Mouse (Mus musculus): Measurements from ENCODE around the gene Ly6g5c. TPM values are rescaled to one million over a fixed set of nuclear protein-coding genes. Genes with fewer than 3 reads are reported as not detected.

The Ly6g5c gene
- polyA plus RNA-seq (2014; fragmentation: Illumina TruSeq; extraction: RNeasy Lipid Tissue Mini Kit (QIAGEN cat#74804); ENCODE audit: low read depth, low replicate concordance): 1,353 TPM

DNA sequence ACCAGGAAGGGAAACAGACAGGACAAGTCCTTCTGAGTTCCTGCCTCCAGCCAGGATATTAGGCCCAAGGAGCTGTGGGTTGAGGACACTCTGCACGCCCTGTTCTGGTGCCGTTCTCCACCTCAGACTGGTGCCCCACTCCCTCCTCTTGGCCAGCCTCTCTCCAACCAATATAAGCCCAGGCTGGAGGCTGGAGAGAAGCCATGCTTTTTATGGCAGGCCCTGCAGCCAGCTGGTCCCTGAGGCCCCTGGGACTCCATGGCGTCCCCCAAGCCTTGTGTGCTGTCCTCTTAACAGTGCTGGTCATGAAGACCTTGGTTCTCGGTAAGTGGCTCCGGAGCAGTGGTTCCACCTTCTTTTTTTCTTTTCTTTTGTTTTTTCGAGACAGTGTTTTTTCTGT, at the start of gene Ly6g5c:
TSS of gene Ly6g5c (plus strand) at position 183 of the 400 bp plus-strand sequence.

DNA sequence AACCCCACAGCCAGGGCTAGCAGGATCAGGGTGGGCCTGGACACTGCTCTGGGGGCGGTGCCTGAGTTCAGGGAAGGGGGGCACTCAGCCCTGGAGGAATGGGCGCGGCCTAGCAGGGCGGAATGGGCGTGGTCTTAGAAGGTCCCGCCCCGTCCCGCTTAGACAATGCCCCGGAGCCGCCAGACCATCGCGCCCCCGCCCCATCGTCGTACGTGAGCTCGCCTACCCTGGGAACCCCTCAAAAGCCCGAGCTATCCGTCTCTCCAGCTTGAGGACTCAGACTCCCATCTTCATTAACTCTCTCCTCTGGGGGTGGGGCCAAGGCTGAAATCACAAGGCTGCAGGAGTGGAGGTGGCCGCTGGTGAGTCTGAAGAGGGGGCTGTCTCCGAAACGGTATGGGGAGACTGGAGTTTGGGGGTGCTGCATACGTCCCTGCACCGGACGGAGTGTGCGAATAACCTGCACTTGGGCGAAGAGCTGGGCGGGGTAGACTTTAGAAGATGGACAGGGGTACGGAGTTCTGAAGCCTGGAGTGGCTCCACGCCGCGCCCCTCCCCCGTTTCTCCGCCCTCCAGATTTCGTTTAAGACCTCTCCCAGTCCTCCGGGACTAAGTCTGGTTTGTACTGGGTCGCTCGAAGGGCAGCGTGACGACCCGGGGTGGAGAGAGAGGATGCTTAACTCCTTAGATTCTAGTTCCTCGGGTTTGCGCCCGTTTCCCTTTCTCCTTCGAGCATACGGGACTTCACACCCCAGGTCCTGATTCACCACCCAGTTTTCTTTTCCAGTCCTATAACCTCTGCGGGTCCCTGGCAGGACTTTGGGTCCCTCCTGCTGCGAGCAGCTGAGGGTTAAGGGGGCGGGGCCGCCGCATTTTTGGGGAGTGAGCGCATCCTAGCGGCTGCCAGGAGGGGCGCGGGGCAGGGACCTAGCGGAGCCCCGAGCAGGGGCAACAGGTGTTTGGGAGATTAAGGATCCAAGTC, 48.9 kb upstream of the Ly6g5c start, which contains the start of gene Ddah2:
TSS of gene Ddah2 (plus strand) at position 125 of the 982 bp plus-strand sequence.

DNA sequence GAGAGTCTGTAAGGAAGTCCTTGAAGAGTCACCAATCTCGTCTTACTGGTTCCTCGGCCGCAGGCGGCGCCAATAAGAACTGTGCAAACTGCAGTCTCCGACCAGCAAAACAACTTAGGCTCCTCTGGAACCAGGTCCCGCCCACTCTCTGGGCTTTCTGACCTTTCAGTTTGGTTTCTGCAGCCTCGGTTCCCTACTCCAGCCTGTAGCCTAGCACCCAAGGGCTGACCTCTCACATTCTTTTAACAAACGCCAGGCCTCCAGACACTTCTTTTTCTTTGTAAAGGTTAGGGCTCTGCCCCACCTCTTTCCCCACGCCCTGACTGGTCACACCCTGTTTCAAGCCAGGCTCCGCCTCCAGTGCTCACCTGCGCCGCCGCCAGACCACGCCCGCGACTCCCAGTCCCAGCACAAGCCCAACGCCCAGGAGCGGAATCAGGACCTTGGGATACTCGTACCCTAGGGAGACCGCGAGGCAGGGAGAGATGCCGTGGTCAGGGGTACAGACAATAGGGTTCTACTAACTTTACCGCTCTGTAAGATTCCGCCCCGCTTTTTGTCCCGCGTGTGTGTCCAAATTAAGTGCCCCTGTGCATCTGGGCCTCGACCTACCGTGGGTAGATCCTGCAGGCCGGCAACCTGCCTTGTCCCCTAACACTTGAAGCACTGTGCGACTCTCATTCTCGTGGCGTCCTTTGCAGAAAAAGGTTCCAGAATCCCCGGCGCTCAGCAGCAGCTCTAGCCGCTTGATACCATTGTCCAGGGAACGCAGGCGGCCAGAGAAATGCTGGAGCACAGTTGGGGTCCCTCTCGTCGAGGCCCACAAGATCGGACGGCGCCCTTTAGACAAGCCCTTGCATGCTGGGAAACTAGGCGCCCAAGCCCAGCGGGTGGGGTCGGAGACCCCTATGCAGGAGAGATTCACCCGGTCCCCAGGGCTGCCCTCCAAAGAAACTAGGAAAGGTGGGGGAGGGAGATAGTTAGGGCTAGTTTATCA, 42.8 kb upstream of the Ly6g5c start, which contains the start of gene Ly6g6c:
TSS of gene Ly6g6c (plus strand) at position 438 of the 997 bp plus-strand sequence.

DNA sequence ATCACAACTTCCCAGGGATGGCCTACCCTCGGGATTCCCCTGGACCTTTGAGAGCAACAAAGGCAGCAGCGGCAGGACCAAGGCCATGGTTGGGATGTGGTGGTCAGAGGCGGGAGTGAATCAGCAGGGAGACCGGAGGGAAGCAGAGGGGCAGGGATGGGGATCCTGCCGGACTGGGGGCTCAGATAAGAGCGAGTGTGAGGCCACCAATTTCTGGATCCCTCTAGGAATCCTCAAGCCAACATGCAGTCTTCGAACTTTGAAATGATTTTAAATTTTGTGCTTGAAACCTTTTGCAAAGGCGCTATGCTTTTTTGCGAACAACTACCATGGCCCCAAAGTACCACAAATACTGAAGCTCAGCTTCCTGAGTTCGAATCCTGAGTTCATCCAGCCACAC, 42.0 kb upstream of the Ly6g5c start, which contains the start of gene Mpig6b:
TSS of gene Mpig6b (minus strand) at position 101 of the 400 bp plus-strand sequence.

DNA sequence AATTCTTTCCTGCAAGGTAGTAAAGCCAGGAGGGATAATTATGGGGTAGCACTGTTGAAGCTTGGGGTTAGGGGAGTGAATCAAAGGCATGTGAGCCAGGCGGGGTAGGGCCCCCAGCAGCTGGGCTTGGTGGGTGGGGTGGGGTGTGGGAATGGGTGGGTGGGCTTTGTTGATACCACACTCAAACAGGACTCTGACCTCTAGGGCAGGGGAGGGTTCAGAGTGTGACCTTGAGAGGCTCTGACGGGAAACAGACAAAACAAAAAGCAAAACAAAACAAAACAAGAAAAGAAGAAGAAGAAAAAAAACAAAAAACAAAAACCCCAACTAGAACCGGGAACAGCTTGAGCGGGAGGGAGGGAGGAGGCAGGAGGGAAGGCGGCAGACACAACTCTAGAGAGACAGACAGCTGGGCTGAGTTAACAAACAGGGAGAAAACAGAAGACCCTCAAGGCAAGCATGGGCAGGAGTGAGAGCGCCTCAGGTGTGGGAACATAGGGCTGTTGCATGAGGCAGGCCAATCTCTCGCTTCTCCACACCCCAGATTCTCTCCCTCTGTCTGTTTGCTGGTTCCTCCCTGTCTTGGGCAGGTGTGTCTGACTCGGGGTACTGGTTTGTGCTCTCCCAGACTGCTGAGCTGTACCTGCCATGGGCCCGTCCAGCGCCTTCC, 31.4 kb upstream of the Ly6g5c start, which contains the start of gene Ly6g6e:
TSS of gene Ly6g6e (plus strand) at position 396 of the 670 bp plus-strand sequence.

DNA sequence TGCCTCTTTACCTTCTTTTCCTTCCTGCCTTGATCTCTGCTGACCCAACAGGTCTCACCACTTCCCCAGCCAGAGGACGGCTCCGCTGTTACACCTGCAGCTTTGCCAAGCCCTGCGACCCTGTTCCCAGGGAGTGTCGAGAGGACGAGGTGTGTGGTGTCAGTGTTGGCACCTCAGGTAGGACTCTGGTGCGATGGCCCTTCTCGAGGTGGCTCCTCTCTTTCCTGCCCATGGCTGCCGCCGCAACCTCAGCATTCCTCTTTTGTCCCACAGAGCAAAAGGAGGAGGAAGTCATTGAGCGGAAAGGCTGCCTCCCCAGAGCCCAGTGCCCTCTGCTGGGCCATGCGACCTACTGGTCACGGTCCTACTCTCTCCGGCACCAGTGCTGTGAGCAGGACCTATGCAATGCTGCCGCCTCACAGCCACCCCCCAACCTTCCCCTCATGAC, 30.3 kb upstream of the Ly6g5c start, which contains the start of gene Ly6g6d:
TSS of gene Ly6g6d (minus strand) at position 280 of the 448 bp plus-strand sequence.

DNA sequence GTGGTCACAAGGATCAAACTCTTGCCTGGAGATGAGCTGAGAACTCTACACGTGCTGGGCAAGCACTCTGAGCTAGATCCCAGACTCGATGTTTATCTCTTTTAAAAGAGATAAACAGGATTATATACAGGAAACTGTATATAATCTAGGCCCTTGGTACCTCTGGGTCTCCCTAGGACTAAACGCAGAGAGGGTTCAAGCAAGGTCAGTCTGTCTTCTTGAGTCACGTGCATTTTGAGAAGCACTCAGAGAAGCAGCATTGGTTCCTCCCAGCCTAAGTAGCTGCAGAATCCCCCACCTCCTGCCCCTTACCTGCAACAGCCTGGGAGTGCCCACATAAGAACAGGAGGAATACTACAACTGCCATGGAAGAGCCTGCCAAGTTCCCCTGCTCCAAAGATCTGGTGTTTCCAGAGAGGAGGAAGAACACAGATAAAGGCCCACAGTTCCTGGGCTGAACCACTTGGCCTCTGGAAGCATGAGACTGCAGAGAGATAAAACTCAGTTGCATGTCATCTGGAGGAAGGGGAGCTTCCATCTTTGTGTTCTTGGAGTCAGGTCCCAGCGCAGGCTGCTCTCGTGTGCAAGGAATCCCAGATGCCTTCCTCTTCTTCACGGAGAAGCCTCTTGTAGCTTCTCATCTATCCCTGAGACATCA, 22.7 kb upstream of the Ly6g5c start, which contains the start of gene Ly6g6f:
TSS of gene Ly6g6f (minus strand) at position 403 of the 658 bp plus-strand sequence.

DNA sequence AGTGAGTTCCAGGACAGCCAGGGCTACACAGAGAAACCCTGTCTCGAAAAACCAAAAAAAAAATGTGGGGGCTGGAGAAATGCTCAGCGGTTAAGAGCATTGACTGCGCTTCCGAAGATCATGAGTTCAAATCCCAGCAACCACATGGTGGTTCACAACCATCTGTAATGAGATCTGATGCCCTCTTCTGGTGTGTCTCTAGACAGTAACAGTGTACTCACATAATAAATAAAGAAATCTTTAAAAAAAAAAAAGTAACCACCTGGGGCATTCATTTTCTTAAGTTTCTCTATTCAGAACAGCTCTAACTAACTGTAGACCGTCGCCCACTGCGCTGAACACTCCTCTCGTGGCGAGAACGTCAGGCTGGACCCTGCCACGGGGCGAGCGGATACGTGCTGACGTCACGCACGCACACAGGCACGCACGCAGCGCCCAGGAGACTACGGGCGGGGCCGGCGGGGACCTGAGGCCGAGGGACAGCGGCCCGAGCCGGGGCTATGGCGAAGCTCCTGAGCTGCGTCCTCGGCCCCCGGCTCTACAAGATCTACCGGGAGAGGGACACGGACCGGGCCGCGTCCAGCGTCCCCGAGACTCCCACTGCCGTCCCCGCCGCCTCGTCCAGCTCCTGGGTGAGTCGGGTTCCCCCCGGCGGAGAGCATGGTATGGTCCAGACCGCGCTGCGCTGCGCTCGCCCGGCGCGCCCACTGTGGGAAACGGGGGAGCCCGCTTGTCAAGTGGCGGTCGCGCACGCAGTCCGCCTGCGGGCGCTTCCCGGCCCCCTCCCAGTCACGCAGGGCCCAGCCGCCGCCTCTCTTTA, 19.0 kb upstream of the Ly6g5c start, which contains the start of gene Abhd16a:
TSS of gene Abhd16a (plus strand) at position 439 of the 820 bp plus-strand sequence.

DNA sequence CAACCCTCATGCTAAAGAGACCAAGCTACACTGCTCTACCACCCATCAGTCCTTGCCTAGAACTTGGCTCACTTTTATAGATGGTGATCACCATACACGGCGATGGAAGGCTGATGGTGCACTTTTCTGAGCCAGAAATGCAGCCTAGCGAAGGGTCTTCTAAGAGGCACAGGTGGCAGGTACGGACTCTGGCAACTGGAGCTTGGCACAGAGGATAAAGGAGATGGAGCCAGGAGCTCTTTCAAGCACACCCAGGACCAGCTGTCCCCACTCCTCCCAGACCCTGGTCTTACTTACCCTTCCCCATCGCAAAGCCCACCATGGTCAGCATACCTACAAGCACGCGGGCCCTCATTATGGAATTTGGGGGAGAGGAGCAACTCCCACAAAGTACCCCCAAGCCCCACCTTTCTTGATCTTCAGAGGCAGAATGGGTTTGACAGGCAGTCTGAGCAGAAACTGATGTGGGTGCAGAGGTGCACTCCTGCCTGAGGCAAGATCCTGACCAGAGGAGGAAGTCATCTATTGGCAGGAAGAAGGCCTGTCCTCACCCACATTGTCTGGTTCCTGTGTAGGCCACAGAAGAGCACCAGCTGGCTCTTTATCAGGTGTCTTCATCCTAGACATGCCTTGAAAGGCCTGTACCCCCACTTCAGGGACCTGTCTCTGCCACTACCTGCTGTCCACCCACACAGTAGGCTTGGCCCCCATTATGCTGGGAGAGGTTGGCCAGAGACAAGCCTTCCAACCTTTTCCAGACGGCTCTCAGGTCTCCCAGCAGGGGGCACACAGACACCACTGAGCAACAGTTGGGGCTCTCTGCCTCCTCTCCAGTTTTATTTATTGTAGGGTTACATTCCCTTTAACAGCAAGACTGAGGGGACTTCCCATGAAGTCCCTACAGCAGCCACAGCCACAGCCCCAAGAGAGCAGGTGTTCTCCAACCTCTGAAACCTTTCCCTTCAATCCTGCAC, 7.3 kb downstream of the Ly6g5c start, which contains the start of gene Ly6g5b:
TSS of gene Ly6g5b (minus strand) at position 383 of the 974 bp plus-strand sequence.

DNA sequence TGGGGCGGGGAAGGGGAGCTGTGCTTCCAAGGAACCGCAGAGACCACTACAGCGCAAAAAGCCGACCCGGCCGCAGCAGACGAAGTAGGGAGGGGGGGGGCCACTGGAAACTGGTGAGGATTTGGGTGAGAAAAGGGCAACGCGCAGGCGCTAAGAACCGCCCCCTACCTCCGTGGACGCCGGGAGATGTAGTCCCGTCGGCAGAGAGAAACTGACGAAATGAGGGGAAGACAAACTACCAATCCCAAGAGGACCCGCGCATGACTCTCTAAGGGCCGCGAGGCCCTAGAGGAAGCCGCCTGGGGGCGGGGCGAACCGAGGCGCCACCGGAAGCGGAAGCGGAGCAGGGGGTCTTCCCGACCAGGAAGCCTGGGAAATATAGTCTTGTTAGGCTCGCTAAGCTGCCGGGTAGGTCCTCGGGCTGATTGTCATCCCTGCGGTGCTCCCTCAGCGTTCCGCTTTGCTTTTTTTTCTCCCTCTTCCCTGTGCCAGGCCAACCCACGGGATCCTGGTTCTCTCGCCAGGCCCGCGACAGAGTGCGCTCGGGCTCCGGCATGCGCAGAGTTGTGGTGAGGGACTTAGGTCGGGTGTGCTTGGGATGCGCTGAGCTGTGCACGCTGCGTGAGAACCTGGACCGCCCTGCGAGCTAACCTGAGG, 13.2 kb downstream of the Ly6g5c start, which contains the start of gene Gpank1:
TSS of gene Gpank1 (plus strand) at position 313 of the 657 bp plus-strand sequence.

DNA sequence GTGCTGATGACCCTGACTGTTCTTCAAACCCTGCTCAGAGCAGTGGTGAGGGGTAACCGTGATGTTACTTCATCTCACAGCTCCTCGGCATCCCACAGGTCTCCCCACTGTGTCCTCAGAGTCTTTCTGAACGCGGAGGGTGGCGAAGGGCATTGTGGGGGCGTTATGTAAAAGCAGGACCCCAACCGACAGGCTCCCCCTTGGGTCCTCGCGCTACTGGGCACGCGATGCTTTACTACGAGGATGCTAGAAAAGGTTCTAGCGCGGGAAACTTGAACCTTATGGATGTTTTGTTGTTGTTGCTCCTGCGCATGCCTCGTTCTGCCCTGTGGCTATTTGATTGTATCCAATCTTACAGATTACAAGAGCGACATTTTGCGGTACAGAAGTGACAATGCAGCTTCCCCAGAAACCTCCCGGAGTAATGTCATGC, 13.8 kb downstream of the Ly6g5c start, which contains the start of gene Csnk2b:
TSS of gene Csnk2b (minus strand) at position 183 of the 433 bp plus-strand sequence.

DNA sequence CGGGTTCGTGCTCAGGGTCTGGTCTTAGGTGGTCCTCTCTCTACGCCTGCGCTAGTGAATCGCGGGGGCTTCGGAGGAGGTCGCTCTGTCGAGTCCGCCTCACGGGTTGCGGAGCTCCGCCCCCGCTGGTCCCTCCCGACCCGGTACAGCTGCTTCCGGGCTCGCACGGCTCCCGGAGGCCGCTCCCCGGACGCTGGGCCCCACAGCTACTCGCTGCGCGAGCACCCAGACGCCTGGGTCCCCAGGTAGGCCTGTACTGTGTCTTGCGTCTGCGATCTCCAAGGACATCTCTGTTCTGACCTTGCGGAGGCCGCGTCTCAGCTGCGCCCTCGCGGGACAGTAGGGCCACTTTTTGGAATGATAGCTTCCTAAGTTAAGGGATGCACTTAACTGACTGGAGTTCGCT, 18.1 kb downstream of the Ly6g5c start, which contains the start of gene D17H6S53E:
TSS of gene D17H6S53E (plus strand) at position 168 of the 406 bp plus-strand sequence.

DNA sequence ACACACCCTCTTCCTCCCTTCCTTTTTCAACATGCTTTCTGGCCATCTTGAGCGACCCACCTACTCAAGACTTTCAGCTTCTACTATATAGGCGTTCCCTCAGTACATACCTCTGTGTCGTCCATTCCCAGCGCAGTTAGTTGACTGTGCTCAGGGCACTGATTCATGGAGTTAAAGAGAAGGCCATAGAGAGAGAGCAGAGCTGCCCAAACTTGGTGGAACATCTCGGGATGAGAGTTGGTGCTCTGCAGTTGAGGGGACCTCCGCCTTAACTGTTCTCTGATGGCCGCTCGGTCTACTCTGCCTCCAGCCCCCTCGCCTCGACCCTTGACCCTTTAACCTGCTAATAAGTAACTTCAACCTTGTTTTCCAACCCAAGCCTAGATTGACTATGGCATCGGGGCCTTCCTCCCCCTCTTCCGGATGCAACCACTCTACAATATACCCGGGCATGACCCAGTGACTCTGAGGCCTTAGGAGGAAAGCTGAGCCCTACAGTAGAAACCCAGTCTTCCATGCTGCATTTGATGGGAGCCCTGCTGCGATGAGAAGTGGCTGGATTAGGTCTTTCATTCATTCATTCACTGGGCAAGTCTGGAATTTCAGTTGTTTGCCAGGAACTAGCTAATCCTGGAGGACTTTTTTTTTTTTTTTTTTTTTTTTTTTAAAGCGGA, 23.6 kb downstream of the Ly6g5c start, which contains the start of gene Apom:
TSS of gene Apom (minus strand) at position 551 of the 674 bp plus-strand sequence.

DNA sequence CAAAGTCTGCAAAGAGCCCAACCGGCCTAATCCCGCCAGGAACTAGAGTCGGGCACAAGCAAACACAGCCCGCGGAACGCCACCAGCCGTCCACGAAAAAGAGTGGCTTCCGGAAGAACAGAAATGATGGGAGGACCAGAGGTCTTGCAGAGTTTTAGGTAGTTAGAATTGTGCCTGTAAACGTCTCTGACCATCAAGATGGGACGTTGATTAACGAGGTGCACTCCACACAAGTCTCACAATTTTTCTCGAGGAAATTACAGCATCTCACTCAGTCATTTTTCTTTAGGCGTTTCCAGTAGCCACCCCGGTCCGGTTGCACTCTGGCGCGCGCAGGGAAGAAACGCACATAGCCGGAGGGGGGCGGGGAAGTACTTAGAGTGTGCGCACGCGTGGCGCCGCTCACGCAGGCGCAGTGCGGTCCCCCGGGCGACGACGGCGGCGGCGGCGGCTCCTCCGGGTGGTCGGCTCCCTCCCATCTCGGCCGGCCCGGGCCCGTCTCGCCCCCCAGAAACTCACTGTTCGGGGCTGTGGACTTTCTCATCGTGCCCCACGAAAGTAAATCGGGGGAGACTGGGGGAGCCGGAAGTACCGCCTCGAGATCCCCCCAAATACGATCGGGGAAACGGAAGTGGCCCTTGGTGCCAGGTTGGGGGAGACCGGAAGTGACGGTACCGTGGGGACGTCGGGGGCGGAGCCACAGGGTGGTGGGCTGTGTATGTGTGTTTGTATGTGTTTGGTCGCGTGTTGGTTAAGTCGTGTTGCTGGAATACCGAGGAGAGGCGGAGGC, 26.9 kb downstream of the Ly6g5c start, which contains the start of gene Bag6:
TSS of gene Bag6 (plus strand) at position 378 of the 790 bp plus-strand sequence.

